Mouse (Mus musculus): ENCODE data around the gene Ldlrad2. TPM values are rescaled to one million over a fixed set of nuclear protein-coding genes. Genes with fewer than 3 reads are reported as not detected.
A peak's percentile ranks its signal among the peaks of the same experiment; 100 is the strongest.

Ldlrad2 gene
- polyA plus RNA-seq, 1 experiment from 2014 or later, result not detected

DNA sequence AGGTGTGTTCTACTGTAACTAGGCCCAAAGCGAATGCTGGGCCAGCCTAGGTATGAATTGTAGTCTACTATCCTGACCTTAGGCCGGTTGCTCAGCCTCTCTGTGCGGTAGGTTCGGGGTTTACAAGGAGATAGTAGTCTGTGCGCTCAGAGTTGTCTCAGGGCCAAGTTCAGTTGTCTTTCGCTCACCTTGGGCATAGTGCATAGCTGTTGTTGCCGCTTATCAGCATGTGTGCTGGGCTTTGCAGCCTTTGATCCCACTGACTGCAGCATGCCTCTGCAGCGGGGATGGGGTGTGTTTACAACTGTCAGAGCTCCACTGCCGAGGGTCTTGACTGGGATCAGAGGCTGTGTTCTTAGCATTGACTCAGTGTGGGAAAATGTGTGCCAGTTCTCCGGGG lies 31.4 kb downstream of the Ldlrad2 start:
- Histone ChIP-seq H3K27me3 (ENCODE audit: control insufficient read depth, insufficient read depth, low read length) (no peaks in the 10 kb centered on the region), H3K4me1 (ENCODE audit: control insufficient read depth, insufficient read depth, low read length) (no peaks in the 10 kb centered on the region), H3K9me3 (ENCODE audit: control insufficient read depth, low read length) (no peaks in the 10 kb centered on the region), H3K27ac (replicated peaks; ENCODE audit: low read depth, low read length) (no peak overlapping the region), H3K36me3 (ENCODE audit: control insufficient read depth, insufficient read depth, low read length) (peaks cover 24% of the 10 kb centered on the region), H3K4me2 (ENCODE audit: low read depth, severe bottlenecking) (no peak overlapping the region), H3K4me3 (ENCODE audit: low read depth, low read length) (no peak overlapping the region), H3K9ac (ENCODE audit: low read length) (no peak overlapping the region)
- 88% methylated on average over 10 of the region's 10 CpGs for WGBS
- DNase-seq (ENCODE audit: low spot score), result no peak
- ATAC-seq (ENCODE audit: insufficient number of reproducible peaks, low FRiP score, low TSS enrichment, low read depth), result no peak

DNA sequence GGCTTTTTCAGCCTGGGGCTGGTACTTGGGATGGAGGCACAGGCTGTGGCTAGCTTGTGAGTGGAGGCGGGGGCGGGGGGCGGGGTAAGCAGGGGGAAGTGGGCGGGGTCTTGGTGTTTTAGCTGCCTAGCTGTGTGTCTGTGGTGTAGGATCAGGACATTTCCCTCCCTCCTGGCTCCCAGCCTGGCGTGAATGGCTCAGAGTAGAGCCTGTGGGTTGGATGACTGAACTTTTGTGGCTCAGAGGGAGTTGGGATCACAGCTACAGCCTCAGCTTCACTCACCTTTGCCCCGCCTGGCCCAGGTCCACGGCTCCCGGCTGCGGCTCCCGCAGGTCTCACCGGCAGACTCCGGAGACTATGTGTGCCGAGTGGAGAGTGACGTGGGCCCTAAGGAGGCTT lies 34.0 kb downstream of the Ldlrad2 start:
- Histone ChIP-seq H3K36me3 (ENCODE audit: control insufficient read depth, insufficient read depth, low read length) (peaks cover 19% of the 10 kb centered on the region), H3K4me3 (ENCODE audit: low read depth, low read length) (no peak overlapping the region), H3K27me3 (ENCODE audit: control insufficient read depth, insufficient read depth, low read length) (no peaks in the 10 kb centered on the region), H3K4me2 (ENCODE audit: low read depth, severe bottlenecking) (no peak overlapping the region), H3K9me3 (ENCODE audit: control insufficient read depth, low read length) (no peaks in the 10 kb centered on the region), H3K27ac (replicated peaks; ENCODE audit: low read depth, low read length) (no peak overlapping the region), H3K9ac (ENCODE audit: low read length) (no peak overlapping the region), H3K4me1 (ENCODE audit: control insufficient read depth, insufficient read depth, low read length) (no peaks in the 10 kb centered on the region)
- DNase-seq (ENCODE audit: low spot score) (no peak), ATAC-seq (ENCODE audit: insufficient number of reproducible peaks, low FRiP score, low TSS enrichment, low read depth) (no peak)
- WGBS, result 77% methylated on average over 14 of the region's 14 CpGs

DNA sequence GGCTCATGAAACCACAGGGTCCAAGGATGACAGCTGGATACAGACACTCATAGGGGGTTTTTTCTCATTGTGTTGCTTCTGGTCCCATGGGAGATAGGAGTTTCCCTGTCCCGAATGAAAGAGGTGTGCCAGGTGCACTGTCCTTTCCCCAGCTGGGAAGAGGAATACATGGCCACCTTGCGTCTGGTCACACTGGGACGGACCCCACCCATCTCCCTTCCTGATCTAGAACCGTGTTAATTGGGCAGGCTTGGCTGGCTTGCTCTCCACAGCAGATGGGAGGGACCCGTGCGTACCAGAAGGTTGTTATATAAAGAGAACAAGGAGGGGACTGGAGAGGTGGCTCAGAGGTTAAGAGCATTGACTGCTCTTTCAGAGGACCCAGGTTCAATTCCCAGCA lies 46.5 kb downstream of the Ldlrad2 start:
- DNase-seq (ENCODE audit: low spot score), result no peak
- no peak for ATAC-seq (ENCODE audit: insufficient number of reproducible peaks, low FRiP score, low TSS enrichment, low read depth)

DNA sequence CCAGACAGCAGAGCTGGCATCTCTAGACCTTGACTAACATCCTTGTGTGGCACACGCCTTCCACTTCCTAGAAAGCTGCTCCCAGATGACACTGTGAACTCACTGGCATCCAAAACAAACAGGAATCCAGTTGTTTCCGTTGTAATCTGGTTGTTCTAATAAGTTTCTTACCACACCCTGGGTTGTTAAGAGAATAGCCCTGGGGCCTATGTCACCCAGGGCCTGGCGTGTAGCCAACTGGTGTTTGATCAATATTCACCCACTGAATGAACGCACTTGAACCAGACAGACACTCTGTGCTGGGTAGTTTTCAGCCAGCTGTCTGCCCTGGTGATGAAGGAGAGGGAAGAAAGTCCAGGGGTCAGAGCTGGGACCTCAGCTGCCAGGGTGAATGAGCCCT lies 47.0 kb downstream of the Ldlrad2 start:
- no peaks in the 10 kb centered on the region for H3K9me3 ChIP-seq (ENCODE audit: control insufficient read depth, low read length)
- H3K4me3 ChIP-seq (ENCODE audit: low read depth, low read length), result no peak overlapping the region
- H3K27me3 ChIP-seq (ENCODE audit: control insufficient read depth, insufficient read depth, low read length), result no peaks in the 10 kb centered on the region
- DNase-seq (ENCODE audit: low spot score) (no peak), ATAC-seq (ENCODE audit: insufficient number of reproducible peaks, low FRiP score, low TSS enrichment, low read depth) (no peak)
- H3K9ac ChIP-seq (ENCODE audit: low read length), result no peak overlapping the region
- no peak overlapping the region for H3K27ac ChIP-seq (replicated peaks; ENCODE audit: low read depth, low read length)
- H3K4me2 ChIP-seq (ENCODE audit: low read depth, severe bottlenecking), result no peak overlapping the region
- WGBS, result 81% methylated on average over 4 of the region's 4 CpGs
- no peaks in the 10 kb centered on the region for H3K4me1 ChIP-seq (ENCODE audit: control insufficient read depth, insufficient read depth, low read length)
- peaks cover 10% of the 10 kb centered on the region for H3K36me3 ChIP-seq (ENCODE audit: control insufficient read depth, insufficient read depth, low read length)

More for the DNA sequence above, 46.5 kb downstream of the Ldlrad2 start:
- Histone ChIP-seq H3K4me3 (ENCODE audit: low read depth, low read length) (no peak overlapping the region), H3K4me2 (ENCODE audit: low read depth, severe bottlenecking) (no peak overlapping the region), H3K9ac (ENCODE audit: low read length) (no peak overlapping the region), H3K27me3 (ENCODE audit: control insufficient read depth, insufficient read depth, low read length) (no peaks in the 10 kb centered on the region), H3K4me1 (ENCODE audit: control insufficient read depth, insufficient read depth, low read length) (no peaks in the 10 kb centered on the region), H3K36me3 (ENCODE audit: control insufficient read depth, insufficient read depth, low read length) (peaks cover 10% of the 10 kb centered on the region), H3K9me3 (ENCODE audit: control insufficient read depth, low read length) (no peaks in the 10 kb centered on the region), H3K27ac (replicated peaks; ENCODE audit: low read depth, low read length) (no peak overlapping the region)
- 86% methylated on average over 6 of the region's 6 CpGs for WGBS

DNA sequence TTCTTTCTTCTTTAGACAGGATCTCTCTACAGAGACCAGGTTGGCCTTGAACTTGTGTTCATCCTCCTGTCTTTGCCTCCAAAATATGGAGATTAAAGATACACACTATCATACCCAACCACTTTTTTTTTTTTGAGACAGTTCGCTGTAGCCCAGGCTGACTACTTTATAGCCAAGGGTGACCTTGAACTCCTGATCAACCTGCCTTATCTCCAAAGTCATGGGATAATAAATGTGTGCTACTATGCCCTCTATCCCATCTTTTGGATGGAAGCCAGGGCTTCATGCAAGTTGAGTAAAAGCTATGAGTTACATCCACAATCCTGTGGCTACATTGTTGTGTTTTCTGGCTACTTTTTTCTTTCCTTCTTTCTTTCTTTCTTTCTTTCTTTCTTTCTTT lies 48.9 kb downstream of the Ldlrad2 start:
- H3K27me3 ChIP-seq (ENCODE audit: control insufficient read depth, insufficient read depth, low read length), result no peaks in the 10 kb centered on the region
- no peaks in the 10 kb centered on the region for H3K4me1 ChIP-seq (ENCODE audit: control insufficient read depth, insufficient read depth, low read length)
- H3K4me3 ChIP-seq (ENCODE audit: low read depth, low read length), result no peak overlapping the region
- no peak overlapping the region for H3K4me2 ChIP-seq (ENCODE audit: low read depth, severe bottlenecking)
- WGBS, result 94% methylated on average over 1 of the region's 1 CpGs
- H3K9ac ChIP-seq (ENCODE audit: low read length), result no peak overlapping the region
- ATAC-seq (ENCODE audit: insufficient number of reproducible peaks, low FRiP score, low TSS enrichment, low read depth) (no peak), DNase-seq (ENCODE audit: low spot score) (no peak)
- peaks cover 13% of the 10 kb centered on the region for H3K36me3 ChIP-seq (ENCODE audit: control insufficient read depth, insufficient read depth, low read length)
- no peak overlapping the region for H3K27ac ChIP-seq (replicated peaks; ENCODE audit: low read depth, low read length)
- H3K9me3 ChIP-seq (ENCODE audit: control insufficient read depth, low read length), result no peaks in the 10 kb centered on the region

Small RNAs within 50 kb of the gene (microRNA-seq; reads per million reads assigned to microRNA genes)
- 4.6 reads per million, percentile 8 among the genes with 10 or more reads in this experiment for gene Mir7018

Other genes starting within 250 kb of the Ldlrad2 start
- gene Cdc42, start 216.8 kb downstream of the Ldlrad2 start, polyA plus RNA-seq (2014; fragmentation: Nextera tagmentation; extraction: Ambion mirVana), result 620 and 621 TPM in 2 replicates
- gene Cela3a, start 164.8 kb downstream of the Ldlrad2 start, polyA plus RNA-seq (2014; fragmentation: Nextera tagmentation; extraction: Ambion mirVana), result not detected in 2 replicates
- not detected in 2 replicates for gene Cela3b, start 144.0 kb downstream of the Ldlrad2 start, polyA plus RNA-seq (2014; fragmentation: Nextera tagmentation; extraction: Ambion mirVana)
- gene 1700013G24Rik, start 121.3 kb downstream of the Ldlrad2 start, polyA plus RNA-seq (2014; fragmentation: Nextera tagmentation; extraction: Ambion mirVana), result not detected in 2 replicates
- gene Hspg2, start 105.8 kb downstream of the Ldlrad2 start, polyA plus RNA-seq (2014; fragmentation: Nextera tagmentation; extraction: Ambion mirVana), result 20.6 and 22.4 TPM in 2 replicates
- 93.0 and 99.6 TPM in 2 replicates for gene Usp48, start 19.2 kb upstream of the Ldlrad2 start, polyA plus RNA-seq (2014; fragmentation: Nextera tagmentation; extraction: Ambion mirVana)
- 3.6 and 5.3 TPM in 2 replicates for gene Rap1gap, start 90.2 kb upstream of the Ldlrad2 start, polyA plus RNA-seq (2014; fragmentation: Nextera tagmentation; extraction: Ambion mirVana)
- gene Alpl, start 221.8 kb upstream of the Ldlrad2 start, polyA plus RNA-seq (2014; fragmentation: Nextera tagmentation; extraction: Ambion mirVana), result 2.9 and 4.8 TPM in 2 replicates